Mouse (Mus musculus): Measurements from ENCODE around the gene Psme4.

Gene Psme4

GRCm38 (mm10) chr11:30838793-30839192, 67.3 kb downstream of the Psme4 start:
- H3K36me3 ChIP-seq (ENCODE audit: control insufficient read depth, insufficient read depth, low read length, poor library complexity, severe bottlenecking), result peaks cover 6% of the 10 kb centered on the region; the same call in 1 of the 2 replicates
- H3K27me3 ChIP-seq (ENCODE audit: control insufficient read depth, insufficient read depth, low read length, poor library complexity, severe bottlenecking), result no peaks in the 10 kb centered on the region
- DNase-seq (ENCODE audit: low read depth, low spot score), result no peak

GRCm38 (mm10) chr11:30844355-30844754, 72.8 kb downstream of the Psme4 start:
- Histone ChIP-seq H3K36me3 (ENCODE audit: control insufficient read depth, insufficient read depth, low read length, poor library complexity, severe bottlenecking) (peaks cover 12% of the 10 kb centered on the region), H3K27me3 (ENCODE audit: control insufficient read depth, insufficient read depth, low read length, poor library complexity, severe bottlenecking) (no peaks in the 10 kb centered on the region)
- DNase-seq (ENCODE audit: low read depth, low spot score), result no peak

- H3K27me3 ChIP-seq (ENCODE audit: control insufficient read depth, insufficient read depth, low read length, poor library complexity, severe bottlenecking), result no peaks in the 10 kb centered on the region
- DNase-seq (ENCODE audit: low read depth, low spot score), result no peak
- H3K36me3 ChIP-seq (ENCODE audit: control insufficient read depth, insufficient read depth, low read length, poor library complexity, severe bottlenecking), result peaks cover 7% of the 10 kb centered on the region; the same call in 1 of the 2 replicates
These were observed 100.9 kb downstream of the Psme4 start for GRCm38 (mm10) chr11:30872425-30872824.

- H3K27me3 ChIP-seq (ENCODE audit: control insufficient read depth, insufficient read depth, low read length, poor library complexity, severe bottlenecking), result no peaks in the 10 kb centered on the region
- no peaks in the 10 kb centered on the region for H3K36me3 ChIP-seq (ENCODE audit: control insufficient read depth, insufficient read depth, low read length, poor library complexity, severe bottlenecking)
- no peak for DNase-seq (ENCODE audit: low read depth, low spot score)
These were observed 113.8 kb downstream of the Psme4 start, which contains the start of the genes Gpr75 and Asb3 for GRCm38 (mm10) chr11:30885171-30885871. TSS of gene Gpr75 (plus strand) at chr11:30885358. TSS of gene Asb3 (plus strand) at chr11:30885416.

GRCm38 (mm10) chr11:30888153-30888552, 116.6 kb downstream of the Psme4 start:
- Histone ChIP-seq H3K27me3 (ENCODE audit: control insufficient read depth, insufficient read depth, low read length, poor library complexity, severe bottlenecking) (no peaks in the 10 kb centered on the region), H3K36me3 (ENCODE audit: control insufficient read depth, insufficient read depth, low read length, poor library complexity, severe bottlenecking) (no peaks in the 10 kb centered on the region)
- no peak for DNase-seq (ENCODE audit: low read depth, low spot score)

GRCm38 (mm10) chr11:30896201-30896600, 124.7 kb downstream of the Psme4 start:
- no peaks in the 10 kb centered on the region for H3K27me3 ChIP-seq (ENCODE audit: control insufficient read depth, insufficient read depth, low read length, poor library complexity, severe bottlenecking)
- no peaks in the 10 kb centered on the region for H3K36me3 ChIP-seq (ENCODE audit: control insufficient read depth, insufficient read depth, low read length, poor library complexity, severe bottlenecking)
- DNase-seq (ENCODE audit: low read depth, low spot score), result no peak

- no peaks in the 10 kb centered on the region for H3K36me3 ChIP-seq (ENCODE audit: control insufficient read depth, insufficient read depth, low read length, poor library complexity, severe bottlenecking)
- no peaks in the 10 kb centered on the region for H3K27me3 ChIP-seq (ENCODE audit: control insufficient read depth, insufficient read depth, low read length, poor library complexity, severe bottlenecking)
- DNase-seq (ENCODE audit: low read depth, low spot score), result no peak
These were observed 127.8 kb downstream of the Psme4 start for GRCm38 (mm10) chr11:30899312-30899711.

- DNase-seq (ENCODE audit: low read depth, low spot score), result no peak
These were observed 140.8 kb downstream of the Psme4 start for GRCm38 (mm10) chr11:30912311-30912710.

GRCm38 (mm10) chr11:30920641-30921040, 149.1 kb downstream of the Psme4 start:
- H3K27me3 ChIP-seq (ENCODE audit: control insufficient read depth, insufficient read depth, low read length, poor library complexity, severe bottlenecking), result no peaks in the 10 kb centered on the region
- no peak for DNase-seq (ENCODE audit: low read depth, low spot score)
- H3K36me3 ChIP-seq (ENCODE audit: control insufficient read depth, insufficient read depth, low read length, poor library complexity, severe bottlenecking), result no peaks in the 10 kb centered on the region

More at GRCm38 (mm10) chr11:30912311-30912710, 140.8 kb downstream of the Psme4 start:
- no peaks in the 10 kb centered on the region for H3K27me3 ChIP-seq (ENCODE audit: control insufficient read depth, insufficient read depth, low read length, poor library complexity, severe bottlenecking)
- no peaks in the 10 kb centered on the region for H3K36me3 ChIP-seq (ENCODE audit: control insufficient read depth, insufficient read depth, low read length, poor library complexity, severe bottlenecking)

- Histone ChIP-seq H3K36me3 (ENCODE audit: control insufficient read depth, insufficient read depth, low read length, poor library complexity, severe bottlenecking) (no peaks in the 10 kb centered on the region), H3K27me3 (ENCODE audit: control insufficient read depth, insufficient read depth, low read length, poor library complexity, severe bottlenecking) (no peaks in the 10 kb centered on the region)
- DNase-seq (ENCODE audit: low read depth, low spot score), result no peak
These were observed 151.8 kb downstream of the Psme4 start for GRCm38 (mm10) chr11:30923283-30923682.

- H3K36me3 ChIP-seq (ENCODE audit: control insufficient read depth, insufficient read depth, low read length, poor library complexity, severe bottlenecking), result 0 out of 2 replicates have a peak, but pooled peaks cover 4% of the 10 kb centered on the region
- H3K27me3 ChIP-seq (ENCODE audit: control insufficient read depth, insufficient read depth, low read length, poor library complexity, severe bottlenecking), result no peaks in the 10 kb centered on the region
- DNase-seq (ENCODE audit: low read depth, low spot score), result no peak
These were observed 156.6 kb downstream of the Psme4 start for GRCm38 (mm10) chr11:30928079-30928478.

GRCm38 (mm10) chr11:30928498-30928897, 157.0 kb downstream of the Psme4 start:
- H3K36me3 ChIP-seq (ENCODE audit: control insufficient read depth, insufficient read depth, low read length, poor library complexity, severe bottlenecking), result 0 out of 2 replicates have a peak, but pooled peaks cover 4% of the 10 kb centered on the region
- DNase-seq (ENCODE audit: low read depth, low spot score), result no peak
- no peaks in the 10 kb centered on the region for H3K27me3 ChIP-seq (ENCODE audit: control insufficient read depth, insufficient read depth, low read length, poor library complexity, severe bottlenecking)
